Mouse (Mus musculus): ENCODE results near the gene Lypd3.
"Not testable (repeated sequence)": the region's sequence is repeated elsewhere in the genome, so short reads cannot be mapped to it uniquely, and the experiment has no call there.

Gene Lypd3

GRCm38 (mm10) chr7:24664959-24665358 is 28.6 kb downstream of the Lypd3 start:
- no peak for DNase-seq

- DNase-seq, result no peak
Observed at GRCm38 (mm10) chr7:24671944-24672439, 35.6 kb downstream of the Lypd3 start.

DNA sequence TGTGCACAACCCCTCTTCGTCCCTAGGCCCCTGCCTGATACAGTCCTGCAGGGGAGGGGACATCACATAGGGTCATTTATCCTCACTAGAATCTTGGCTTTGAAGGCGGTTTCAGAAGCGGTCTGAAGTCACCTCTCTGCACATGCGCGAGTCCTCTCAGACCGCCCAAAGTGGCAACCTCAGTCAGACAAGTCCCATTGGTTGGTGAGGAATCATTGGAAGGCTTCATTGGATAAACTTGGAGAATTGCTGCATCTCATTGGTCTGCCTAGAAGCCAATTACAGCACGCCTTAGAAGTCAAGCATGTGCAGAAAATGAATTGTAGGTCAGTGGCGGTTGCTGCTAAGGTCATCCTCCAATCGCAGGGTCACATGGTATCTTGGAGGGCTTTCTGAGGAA is 40.2 kb downstream of the Lypd3 start, which contains the start of gene Tex101:
Gene Tex101 (minus strand): TSS at position 101 of the 400 bp plus-strand sequence.
- no peak for DNase-seq

DNA sequence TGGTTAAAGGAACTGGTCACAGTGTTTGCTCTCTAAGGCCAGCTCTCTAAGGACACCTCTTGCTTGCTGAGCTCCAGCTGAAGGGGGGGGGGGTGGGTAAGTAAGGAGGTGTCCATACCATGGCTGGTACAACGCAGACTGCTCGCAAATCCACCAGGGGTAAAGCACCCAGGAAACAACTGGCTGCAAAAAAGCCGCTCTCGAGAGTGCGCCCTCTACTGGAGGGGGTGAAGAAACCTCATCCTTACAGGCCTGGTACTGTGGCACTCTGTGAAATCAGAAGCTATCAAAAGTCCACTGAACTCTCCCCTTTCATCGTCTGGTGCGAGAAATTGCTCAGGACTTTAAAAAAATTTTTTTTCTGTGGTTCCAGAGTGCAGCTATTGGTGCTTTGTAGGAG is 47.8 kb downstream of the Lypd3 start:
- DNase-seq, result not testable (repeated sequence)

DNA sequence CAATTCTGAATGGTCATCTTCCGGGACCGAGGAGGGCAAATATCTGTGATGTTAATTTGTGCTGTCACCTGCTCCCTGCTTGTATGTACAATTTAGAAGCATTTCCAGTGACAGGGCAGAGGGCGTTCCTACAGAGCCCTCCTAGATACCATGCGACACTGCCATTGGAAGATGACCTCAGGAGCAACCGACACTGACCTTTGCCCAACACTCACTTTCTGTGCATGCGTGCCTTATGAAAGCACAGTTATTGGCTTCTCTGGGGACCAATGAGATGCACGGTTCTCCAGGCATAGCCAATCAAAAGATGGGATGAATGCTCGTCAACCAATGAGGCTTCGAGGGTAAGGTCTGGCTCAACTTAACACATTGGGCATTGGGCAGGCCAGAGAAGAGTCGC is 51.2 kb downstream of the Lypd3 start:
- not testable (repeated sequence) for DNase-seq

All from cerebellum, postnatal 36 days (tissue).